Mouse (Mus musculus) CH12.LX (cell line): ENCODE measurements around the gene Fgd2.

ENCODE experiments used
- CTCF ChIP-seq, 2 experiments: IDR thresholded peaks in 1 of 2; conservative IDR thresholded peaks in 1 of 2; 2 replicates each; pipeline ENCODE4 v1.5.1; 2011 to 2012; ENCODE audit warnings: low read depth in 2 of 2, low read length in 2 of 2, improper control_type of control experiment in 1 of 2, inconsistent platforms in 1 of 2, mild to moderate bottlenecking in 1 of 2, moderate library complexity in 1 of 2
- POLR2A ChIP-seq: IDR thresholded peaks from 2 replicates; pipeline ENCODE4 v1.6.1; 2011; ENCODE audit warnings: low read depth, mild to moderate bottlenecking, improper control_type of control experiment, low read length

- TF ChIP-seq POLR2A = no peak
- no peak for TF ChIP-seq CTCF (conservative IDR thresholded peaks at IDR 0.05 in 1 of 2, IDR thresholded peaks at IDR 0.05 in 1 of 2; ENCODE audit: low read depth in 2 of 2, low read length in 2 of 2)
These were observed 4.2 kb upstream of the Fgd2 start for GRCm38 (mm10) chr17:29356479-29356856.
